Mouse (Mus musculus): ENCODE data around the gene Btbd7. TPM values are rescaled to one million over a fixed set of nuclear protein-coding genes. Genes with fewer than 3 reads are reported as not detected.

The Btbd7 gene
- polyA plus RNA-seq, 1 experiment: 6.9 TPM

- no peak overlapping the region for H3K4me2 ChIP-seq (ENCODE audit: low read depth)
- peaks cover 76% of the 10 kb centered on the region for H3K79me2 ChIP-seq (ENCODE audit: control insufficient read depth, insufficient read depth)
- H3K27me3 ChIP-seq (ENCODE audit: control insufficient read depth, insufficient read depth, insufficient read length): no peaks in the 10 kb centered on the region
- no peaks in the 10 kb centered on the region for H3K36me3 ChIP-seq (ENCODE audit: control insufficient read depth, insufficient read depth)
- TF ChIP-seq MYOD1 (IDR thresholded peaks at IDR 0.05; ENCODE audit: control insufficient read depth in 1 of 3, insufficient read length in 2 of 3, low read depth in 2 of 3) (no peak), TCF12 (IDR thresholded peaks at IDR 0.05; ENCODE audit: insufficient read depth, poor library complexity, severe bottlenecking) (no peak), USF1 (IDR thresholded peaks at IDR 0.05; ENCODE audit: low read depth) (no peak), POLR2AphosphoS2 (IDR thresholded peaks at IDR 0.05; ENCODE audit: insufficient read length, low read depth) (no peak), MYOG (IDR thresholded peaks at IDR 0.05; ENCODE audit: control insufficient read depth in 1 of 3, insufficient read depth in 1 of 3, insufficient read length in 2 of 3, low read depth in 2 of 3) (no peak), CEBPB (IDR thresholded peaks at IDR 0.05; ENCODE audit: insufficient read depth, poor library complexity, severe bottlenecking) (no peak), MAX (IDR thresholded peaks at IDR 0.05; ENCODE audit: low read depth) (no peak), POLR2A (IDR thresholded peaks at IDR 0.05; ENCODE audit: insufficient read length, low read depth) (no peak), SRF (IDR thresholded peaks at IDR 0.05; ENCODE audit: control insufficient read depth, insufficient read length, low read depth) (no peak), TCF3 (IDR thresholded peaks at IDR 0.05; ENCODE audit: insufficient read length, low read depth) (no peak), REST (IDR thresholded peaks at IDR 0.05; ENCODE audit: insufficient read depth, insufficient read length) (no peak), E2F4 (IDR thresholded peaks at IDR 0.05; ENCODE audit: insufficient read depth) (no peak)
- no peak overlapping the region for H3K4me3 ChIP-seq
- no peak overlapping the region for H3ac ChIP-seq (ENCODE audit: control insufficient read depth, insufficient read length)
Measured at GRCm38 (mm10) chr12:102869802-102870201, 8.5 kb downstream of the Btbd7 start.

DNA sequence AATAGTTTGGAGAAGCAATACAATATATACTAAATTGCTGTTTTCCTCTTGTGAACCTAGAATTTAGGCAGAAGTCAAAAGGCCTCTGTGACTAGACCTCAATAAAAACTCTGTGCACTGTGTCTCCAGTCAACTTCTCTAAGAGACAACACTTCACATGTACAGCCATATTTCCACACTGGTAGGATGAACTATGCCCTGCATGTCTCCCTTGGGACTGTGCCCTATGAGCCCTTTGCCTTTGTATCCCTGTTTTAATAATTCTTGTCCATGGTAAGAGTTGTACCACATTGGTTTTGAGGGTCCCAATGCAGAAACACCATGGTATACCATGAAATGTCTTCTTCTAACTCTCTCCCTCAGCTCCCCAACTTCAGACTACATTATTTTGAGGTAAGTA is 17.5 kb downstream of the Btbd7 start:
- Histone ChIP-seq H3K4me2 (ENCODE audit: low read depth) (no peak overlapping the region), H3K79me2 (ENCODE audit: control insufficient read depth, insufficient read depth) (peaks cover 92% of the 10 kb centered on the region), H3ac (ENCODE audit: control insufficient read depth, insufficient read length) (no peak overlapping the region), H3K4me3 (no peak overlapping the region), H3K36me3 (ENCODE audit: control insufficient read depth, insufficient read depth) (no peaks in the 10 kb centered on the region), H3K27me3 (ENCODE audit: control insufficient read depth, insufficient read depth, insufficient read length) (no peaks in the 10 kb centered on the region)
- TF ChIP-seq MAX (IDR thresholded peaks at IDR 0.05; ENCODE audit: low read depth): no peak
- no peak for TF ChIP-seq REST (IDR thresholded peaks at IDR 0.05; ENCODE audit: insufficient read depth, insufficient read length)
- no peak for TF ChIP-seq SRF (IDR thresholded peaks at IDR 0.05; ENCODE audit: control insufficient read depth, insufficient read length, low read depth)
- TF ChIP-seq POLR2AphosphoS2 (IDR thresholded peaks at IDR 0.05; ENCODE audit: insufficient read length, low read depth): no peak
- TF ChIP-seq MYOD1 (IDR thresholded peaks at IDR 0.05; ENCODE audit: control insufficient read depth in 1 of 3, insufficient read length in 2 of 3, low read depth in 2 of 3): no peak
- no peak for TF ChIP-seq POLR2A (IDR thresholded peaks at IDR 0.05; ENCODE audit: insufficient read length, low read depth)
- no peak for TF ChIP-seq E2F4 (IDR thresholded peaks at IDR 0.05; ENCODE audit: insufficient read depth)
- no peak for TF ChIP-seq CEBPB (IDR thresholded peaks at IDR 0.05; ENCODE audit: insufficient read depth, poor library complexity, severe bottlenecking)
- no peak for TF ChIP-seq TCF12 (IDR thresholded peaks at IDR 0.05; ENCODE audit: insufficient read depth, poor library complexity, severe bottlenecking)

GRCm38 (mm10) chr12:102838271-102838670 is 40.0 kb downstream of the Btbd7 start:
- Histone ChIP-seq H3K4me2 (ENCODE audit: low read depth) (no peak overlapping the region), H3K27me3 (ENCODE audit: control insufficient read depth, insufficient read depth, insufficient read length) (no peaks in the 10 kb centered on the region), H3K79me2 (ENCODE audit: control insufficient read depth, insufficient read depth) (peaks cover 7% of the 10 kb centered on the region), H3K4me3 (no peak overlapping the region), H3ac (ENCODE audit: control insufficient read depth, insufficient read length) (no peak overlapping the region), H3K36me3 (ENCODE audit: control insufficient read depth, insufficient read depth) (peaks cover 16% of the 10 kb centered on the region)
- no peak for TF ChIP-seq TCF12 (IDR thresholded peaks at IDR 0.05; ENCODE audit: insufficient read depth, poor library complexity, severe bottlenecking)
- no peak for TF ChIP-seq POLR2AphosphoS2 (IDR thresholded peaks at IDR 0.05; ENCODE audit: insufficient read length, low read depth)
- TF ChIP-seq USF1 (IDR thresholded peaks at IDR 0.05; ENCODE audit: low read depth): no peak
- TF ChIP-seq MYOD1 (IDR thresholded peaks at IDR 0.05; ENCODE audit: control insufficient read depth in 1 of 3, insufficient read length in 2 of 3, low read depth in 2 of 3): no peak
- TF ChIP-seq REST (IDR thresholded peaks at IDR 0.05; ENCODE audit: insufficient read depth, insufficient read length): no peak

DNA sequence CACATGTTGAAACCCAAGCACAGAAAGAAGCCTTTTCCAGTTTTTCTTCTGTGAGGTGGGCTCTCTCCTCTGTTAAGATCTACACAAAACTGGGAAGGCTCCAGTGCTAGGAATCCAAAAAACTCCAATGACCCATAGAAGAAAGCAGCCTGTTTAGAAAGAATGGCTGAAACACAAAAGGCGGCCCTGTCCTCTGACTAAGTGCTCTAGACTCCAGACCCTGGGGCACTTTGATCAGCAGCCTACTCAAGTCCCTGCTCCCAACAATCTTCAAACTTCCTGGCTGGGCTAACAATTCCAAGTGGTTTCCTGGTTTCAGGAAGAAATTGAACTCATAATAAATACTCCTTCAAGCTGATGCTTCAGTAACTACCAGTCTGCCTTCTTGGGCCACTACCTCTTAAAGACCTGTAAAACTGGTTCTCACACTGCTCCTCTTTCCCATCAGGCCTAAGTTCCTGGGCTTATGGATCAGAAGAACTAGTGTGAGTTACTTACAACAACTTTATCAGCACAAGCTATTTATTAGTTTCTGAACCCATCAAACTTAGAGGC is 45.4 kb downstream of the Btbd7 start:
- no peaks in the 10 kb centered on the region for H3K79me2 ChIP-seq (ENCODE audit: control insufficient read depth, insufficient read depth)
- H3ac ChIP-seq (ENCODE audit: control insufficient read depth, insufficient read length): no peak overlapping the region
- TF ChIP-seq REST (IDR thresholded peaks at IDR 0.05; ENCODE audit: insufficient read depth, insufficient read length) (no peak), POLR2AphosphoS2 (IDR thresholded peaks at IDR 0.05; ENCODE audit: insufficient read length, low read depth) (no peak), TCF3 (IDR thresholded peaks at IDR 0.05; ENCODE audit: insufficient read length, low read depth) (no peak), CEBPB (IDR thresholded peaks at IDR 0.05; ENCODE audit: insufficient read depth, poor library complexity, severe bottlenecking) (no peak), MAX (IDR thresholded peaks at IDR 0.05; ENCODE audit: low read depth) (no peak), USF1 (IDR thresholded peaks at IDR 0.05; ENCODE audit: low read depth) (no peak), POLR2A (IDR thresholded peaks at IDR 0.05; ENCODE audit: insufficient read length, low read depth) (no peak), MYOD1 (IDR thresholded peaks at IDR 0.05; ENCODE audit: control insufficient read depth in 1 of 3, insufficient read length in 2 of 3, low read depth in 2 of 3) (no peak), E2F4 (IDR thresholded peaks at IDR 0.05; ENCODE audit: insufficient read depth) (no peak), SRF (IDR thresholded peaks at IDR 0.05; ENCODE audit: control insufficient read depth, insufficient read length, low read depth) (no peak), MYOG (IDR thresholded peaks at IDR 0.05; ENCODE audit: control insufficient read depth in 1 of 3, insufficient read depth in 1 of 3, insufficient read length in 2 of 3, low read depth in 2 of 3) (no peak), TCF12 (IDR thresholded peaks at IDR 0.05; ENCODE audit: insufficient read depth, poor library complexity, severe bottlenecking) (no peak)
- H3K4me2 ChIP-seq (ENCODE audit: low read depth): no peak overlapping the region
- no peaks in the 10 kb centered on the region for H3K27me3 ChIP-seq (ENCODE audit: control insufficient read depth, insufficient read depth, insufficient read length)
- H3K4me3 ChIP-seq: no peak overlapping the region
- H3K36me3 ChIP-seq (ENCODE audit: control insufficient read depth, insufficient read depth): peaks cover 16% of the 10 kb centered on the region

DNA sequence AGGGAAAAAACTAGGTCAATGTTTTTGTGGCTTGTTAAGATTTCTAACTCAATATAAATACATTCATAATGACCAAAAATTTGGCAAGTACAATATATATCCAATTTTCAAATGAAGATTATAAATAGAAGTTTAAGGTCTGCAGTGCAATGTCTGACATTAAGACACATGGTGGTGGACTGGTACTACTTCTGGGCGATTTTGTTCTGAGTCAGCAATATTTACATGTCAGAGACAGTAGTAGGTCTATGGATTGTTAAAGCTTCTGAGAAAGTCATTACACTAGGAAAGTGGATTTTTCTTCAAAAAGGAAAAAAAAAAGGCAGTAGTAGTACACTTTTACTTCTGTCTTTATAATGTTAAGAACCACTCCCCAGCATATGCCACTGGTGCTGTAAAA is 46.4 kb downstream of the Btbd7 start:
- Histone ChIP-seq H3K4me3 (no peak overlapping the region), H3K27me3 (ENCODE audit: control insufficient read depth, insufficient read depth, insufficient read length) (no peaks in the 10 kb centered on the region), H3ac (ENCODE audit: control insufficient read depth, insufficient read length) (no peak overlapping the region), H3K79me2 (ENCODE audit: control insufficient read depth, insufficient read depth) (no peaks in the 10 kb centered on the region), H3K36me3 (ENCODE audit: control insufficient read depth, insufficient read depth) (peaks cover 9% of the 10 kb centered on the region), H3K4me2 (ENCODE audit: low read depth) (no peak overlapping the region)
- no peak for TF ChIP-seq MYOG (IDR thresholded peaks at IDR 0.05; ENCODE audit: control insufficient read depth in 1 of 3, insufficient read depth in 1 of 3, insufficient read length in 2 of 3, low read depth in 2 of 3)
- no peak for TF ChIP-seq CEBPB (IDR thresholded peaks at IDR 0.05; ENCODE audit: insufficient read depth, poor library complexity, severe bottlenecking)
- TF ChIP-seq TCF3 (IDR thresholded peaks at IDR 0.05; ENCODE audit: insufficient read length, low read depth): no peak
- TF ChIP-seq POLR2A (IDR thresholded peaks at IDR 0.05; ENCODE audit: insufficient read length, low read depth): no peak
- TF ChIP-seq POLR2AphosphoS2 (IDR thresholded peaks at IDR 0.05; ENCODE audit: insufficient read length, low read depth): no peak
- no peak for TF ChIP-seq SRF (IDR thresholded peaks at IDR 0.05; ENCODE audit: control insufficient read depth, insufficient read length, low read depth)
- TF ChIP-seq MAX (IDR thresholded peaks at IDR 0.05; ENCODE audit: low read depth): no peak
- TF ChIP-seq REST (IDR thresholded peaks at IDR 0.05; ENCODE audit: insufficient read depth, insufficient read length): no peak
- TF ChIP-seq E2F4 (IDR thresholded peaks at IDR 0.05; ENCODE audit: insufficient read depth): no peak
- no peak for TF ChIP-seq MYOD1 (IDR thresholded peaks at IDR 0.05; ENCODE audit: control insufficient read depth in 1 of 3, insufficient read length in 2 of 3, low read depth in 2 of 3)
- no peak for TF ChIP-seq USF1 (IDR thresholded peaks at IDR 0.05; ENCODE audit: low read depth)
- no peak for TF ChIP-seq TCF12 (IDR thresholded peaks at IDR 0.05; ENCODE audit: insufficient read depth, poor library complexity, severe bottlenecking)
